Mouse (Mus musculus): ENCODE measurements at regions not wholly inside any gene's neighbourhood (a gene's known extent, or its start where the extent isn't known, plus 50 kb on each side); places are given as distances from the start of the nearest gene placed in this dataset.

DNA sequence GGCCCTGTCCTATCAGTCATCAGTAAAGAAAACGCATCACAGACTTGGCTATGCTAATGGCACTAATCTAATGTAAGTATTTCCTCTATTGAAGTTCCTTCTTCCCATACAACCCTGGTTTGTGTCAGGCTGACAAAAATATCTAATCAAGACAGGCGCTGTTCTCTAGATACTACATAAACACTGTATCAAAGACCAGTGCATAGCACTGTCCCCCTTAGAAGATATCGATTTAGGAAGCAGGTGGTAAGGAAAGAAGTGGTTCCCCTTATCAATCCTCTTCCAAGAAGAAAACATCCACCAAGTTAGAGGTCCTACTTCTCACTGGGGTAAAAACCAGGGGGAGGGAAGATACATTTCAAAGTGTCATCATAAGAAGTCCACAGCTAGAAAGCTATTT is 97.5 kb downstream of the Rchy1 start:
- no peak overlapping the region for H3K4me2 ChIP-seq (ENCODE audit: low read depth)

DNA sequence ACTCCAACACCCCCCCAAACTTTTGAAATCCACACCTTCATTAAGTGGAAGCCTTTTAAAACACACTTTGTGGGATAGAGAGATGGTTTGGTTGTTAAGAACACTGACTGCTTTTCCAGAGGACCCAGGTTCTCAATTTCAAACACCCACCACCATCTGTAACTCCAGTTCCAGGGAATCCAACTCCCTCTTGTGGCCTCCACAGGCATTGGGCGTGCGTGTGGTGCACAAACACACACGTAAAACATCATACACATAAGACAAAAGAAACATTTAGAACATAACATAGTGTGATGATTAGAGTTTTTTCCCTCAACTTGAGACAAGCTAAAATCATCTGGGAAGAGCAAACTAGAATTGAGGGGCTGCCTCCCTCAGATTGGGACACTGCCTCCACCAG is 100.0 kb downstream of the Rchy1 start:
- H3K79me2 ChIP-seq (ENCODE audit: control insufficient read depth, insufficient read depth): no peaks in the 10 kb centered on the region
- TF ChIP-seq SRF (IDR thresholded peaks at IDR 0.05; ENCODE audit: control insufficient read depth, insufficient read length, low read depth): no peak
- TF ChIP-seq TCF3 (IDR thresholded peaks at IDR 0.05; ENCODE audit: insufficient read length, low read depth): no peak
- no peak for TF ChIP-seq POLR2AphosphoS2 (IDR thresholded peaks at IDR 0.05; ENCODE audit: insufficient read length, low read depth)
- TF ChIP-seq MYOD1 (IDR thresholded peaks at IDR 0.05; ENCODE audit: control insufficient read depth in 1 of 3, insufficient read length in 2 of 3, low read depth in 2 of 3): no peak
- no peak for TF ChIP-seq MAX (IDR thresholded peaks at IDR 0.05; ENCODE audit: low read depth)
- no peak for TF ChIP-seq MYOG (IDR thresholded peaks at IDR 0.05; ENCODE audit: control insufficient read depth in 1 of 3, insufficient read depth in 1 of 3, insufficient read length in 2 of 3, low read depth in 2 of 3)
- no peak for TF ChIP-seq REST (IDR thresholded peaks at IDR 0.05; ENCODE audit: insufficient read depth, insufficient read length)
- no peak for TF ChIP-seq POLR2A (IDR thresholded peaks at IDR 0.05; ENCODE audit: insufficient read length, low read depth)
- no peak for TF ChIP-seq USF1 (IDR thresholded peaks at IDR 0.05; ENCODE audit: low read depth)
- no peak for TF ChIP-seq E2F4 (IDR thresholded peaks at IDR 0.05; ENCODE audit: insufficient read depth)
- TF ChIP-seq TCF12 (IDR thresholded peaks at IDR 0.05; ENCODE audit: insufficient read depth, poor library complexity, severe bottlenecking): no peak
- no peak for TF ChIP-seq CEBPB (IDR thresholded peaks at IDR 0.05; ENCODE audit: insufficient read depth, poor library complexity, severe bottlenecking)
- no peak overlapping the region for H3K4me3 ChIP-seq
- H3K36me3 ChIP-seq (ENCODE audit: control insufficient read depth, insufficient read depth): no peaks in the 10 kb centered on the region
- H3ac ChIP-seq (ENCODE audit: control insufficient read depth, insufficient read length): no peak overlapping the region
- H3K27me3 ChIP-seq (ENCODE audit: control insufficient read depth, insufficient read depth, insufficient read length): no peaks in the 10 kb centered on the region
- H3K4me2 ChIP-seq (ENCODE audit: low read depth): no peak overlapping the region

More for the DNA sequence above, 97.5 kb downstream of the Rchy1 start:
- no peak overlapping the region for H3K4me3 ChIP-seq
- no peaks in the 10 kb centered on the region for H3K79me2 ChIP-seq (ENCODE audit: control insufficient read depth, insufficient read depth)
- H3K36me3 ChIP-seq (ENCODE audit: control insufficient read depth, insufficient read depth): no peaks in the 10 kb centered on the region
- TF ChIP-seq USF1 (IDR thresholded peaks at IDR 0.05; ENCODE audit: low read depth) (no peak), MYOG (IDR thresholded peaks at IDR 0.05; ENCODE audit: control insufficient read depth in 1 of 3, insufficient read depth in 1 of 3, insufficient read length in 2 of 3, low read depth in 2 of 3) (no peak), POLR2A (IDR thresholded peaks at IDR 0.05; ENCODE audit: insufficient read length, low read depth) (no peak), SRF (IDR thresholded peaks at IDR 0.05; ENCODE audit: control insufficient read depth, insufficient read length, low read depth) (no peak), MYOD1 (IDR thresholded peaks at IDR 0.05; ENCODE audit: control insufficient read depth in 1 of 3, insufficient read length in 2 of 3, low read depth in 2 of 3) (no peak), E2F4 (IDR thresholded peaks at IDR 0.05; ENCODE audit: insufficient read depth) (no peak), TCF3 (IDR thresholded peaks at IDR 0.05; ENCODE audit: insufficient read length, low read depth) (no peak), POLR2AphosphoS2 (IDR thresholded peaks at IDR 0.05; ENCODE audit: insufficient read length, low read depth) (no peak), TCF12 (IDR thresholded peaks at IDR 0.05; ENCODE audit: insufficient read depth, poor library complexity, severe bottlenecking) (no peak), MAX (IDR thresholded peaks at IDR 0.05; ENCODE audit: low read depth) (no peak), REST (IDR thresholded peaks at IDR 0.05; ENCODE audit: insufficient read depth, insufficient read length) (no peak), CEBPB (IDR thresholded peaks at IDR 0.05; ENCODE audit: insufficient read depth, poor library complexity, severe bottlenecking) (no peak)
- H3ac ChIP-seq (ENCODE audit: control insufficient read depth, insufficient read length): no peak overlapping the region
- H3K27me3 ChIP-seq (ENCODE audit: control insufficient read depth, insufficient read depth, insufficient read length): no peaks in the 10 kb centered on the region

DNA sequence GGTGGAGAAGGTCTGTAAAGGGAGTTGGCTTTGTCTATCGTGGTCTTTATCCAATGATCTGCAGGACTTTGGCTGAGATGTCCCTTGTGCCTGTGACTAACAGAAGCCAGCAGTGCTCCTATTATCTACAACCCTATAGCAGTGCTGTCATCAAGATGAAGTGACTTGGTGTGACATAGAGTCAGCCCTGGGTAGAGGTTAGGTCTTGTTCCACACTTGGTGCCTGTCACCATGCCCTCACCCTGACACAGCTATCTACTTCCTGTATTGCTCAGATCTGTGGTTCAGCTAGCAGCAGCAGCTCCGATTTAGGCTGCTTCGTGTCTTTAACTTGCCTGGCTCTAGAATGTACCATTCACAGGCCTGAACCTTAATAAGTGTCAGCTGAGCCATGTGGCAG is 100.6 kb downstream of the Rchy1 start:
- H3K36me3 ChIP-seq (ENCODE audit: control insufficient read depth, insufficient read depth): no peaks in the 10 kb centered on the region
- H3K4me2 ChIP-seq (ENCODE audit: low read depth): no peak overlapping the region
- no peak for TF ChIP-seq SRF (IDR thresholded peaks at IDR 0.05; ENCODE audit: control insufficient read depth, insufficient read length, low read depth)
- TF ChIP-seq E2F4 (IDR thresholded peaks at IDR 0.05; ENCODE audit: insufficient read depth): no peak
- no peaks in the 10 kb centered on the region for H3K27me3 ChIP-seq (ENCODE audit: control insufficient read depth, insufficient read depth, insufficient read length)
- H3K4me3 ChIP-seq: no peak overlapping the region
- no peak overlapping the region for H3ac ChIP-seq (ENCODE audit: control insufficient read depth, insufficient read length)
- no peaks in the 10 kb centered on the region for H3K79me2 ChIP-seq (ENCODE audit: control insufficient read depth, insufficient read depth)

DNA sequence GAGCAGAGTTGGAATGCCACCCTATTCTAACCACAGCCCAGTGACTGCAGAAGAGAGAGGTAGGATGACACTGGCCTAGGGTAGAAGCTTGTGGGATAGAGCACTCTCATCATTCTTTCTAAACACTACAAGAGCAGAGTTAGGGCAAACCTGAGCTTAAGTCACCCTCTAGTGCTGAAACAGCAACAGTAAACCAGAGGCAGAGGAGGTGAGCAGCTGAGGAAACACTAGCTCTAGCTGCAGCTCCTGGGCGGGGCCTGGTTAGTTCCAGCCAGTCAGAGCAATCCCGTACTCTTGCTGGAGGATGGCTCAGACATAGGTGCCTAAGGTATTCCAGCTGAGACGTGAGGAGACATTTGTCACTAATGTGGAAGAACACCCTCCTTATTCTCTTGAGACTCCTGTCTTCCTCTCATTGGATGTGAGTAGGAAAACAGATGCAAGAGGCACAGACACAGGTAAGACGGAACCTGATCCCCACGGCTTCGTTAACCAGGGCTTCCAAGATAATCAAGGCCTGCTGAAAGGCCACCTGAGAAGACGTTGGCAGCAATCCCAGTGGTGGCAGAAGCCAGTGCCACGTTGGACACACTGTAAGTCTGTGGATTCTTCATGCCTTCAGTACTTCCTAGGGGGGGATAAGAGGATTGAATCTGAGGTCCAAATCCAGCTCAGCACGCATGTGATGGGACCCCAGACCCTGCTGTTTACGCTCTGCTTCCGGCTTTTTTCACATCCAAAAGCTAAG is 101.3 kb downstream of the Rchy1 start:
- no peak overlapping the region for H3ac ChIP-seq (ENCODE audit: control insufficient read depth, insufficient read length)
- no peak overlapping the region for H3K4me2 ChIP-seq (ENCODE audit: low read depth)
- H3K36me3 ChIP-seq (ENCODE audit: control insufficient read depth, insufficient read depth): no peaks in the 10 kb centered on the region
- H3K27me3 ChIP-seq (ENCODE audit: control insufficient read depth, insufficient read depth, insufficient read length): no peaks in the 10 kb centered on the region
- no peak overlapping the region for H3K4me3 ChIP-seq
- TF ChIP-seq MAX (IDR thresholded peaks at IDR 0.05; ENCODE audit: low read depth): no peak
- TF ChIP-seq REST (IDR thresholded peaks at IDR 0.05; ENCODE audit: insufficient read depth, insufficient read length): no peak
- no peak for TF ChIP-seq MYOD1 (IDR thresholded peaks at IDR 0.05; ENCODE audit: control insufficient read depth in 1 of 3, insufficient read length in 2 of 3, low read depth in 2 of 3)
- TF ChIP-seq TCF12 (IDR thresholded peaks at IDR 0.05; ENCODE audit: insufficient read depth, poor library complexity, severe bottlenecking): no peak
- no peak for TF ChIP-seq POLR2AphosphoS2 (IDR thresholded peaks at IDR 0.05; ENCODE audit: insufficient read length, low read depth)
- no peak for TF ChIP-seq TCF3 (IDR thresholded peaks at IDR 0.05; ENCODE audit: insufficient read length, low read depth)
- no peak for TF ChIP-seq POLR2A (IDR thresholded peaks at IDR 0.05; ENCODE audit: insufficient read length, low read depth)
- TF ChIP-seq USF1 (IDR thresholded peaks at IDR 0.05; ENCODE audit: low read depth): no peak
- no peak for TF ChIP-seq E2F4 (IDR thresholded peaks at IDR 0.05; ENCODE audit: insufficient read depth)
- TF ChIP-seq CEBPB (IDR thresholded peaks at IDR 0.05; ENCODE audit: insufficient read depth, poor library complexity, severe bottlenecking): no peak
- TF ChIP-seq SRF (IDR thresholded peaks at IDR 0.05; ENCODE audit: control insufficient read depth, insufficient read length, low read depth): no peak
- TF ChIP-seq MYOG (IDR thresholded peaks at IDR 0.05; ENCODE audit: control insufficient read depth in 1 of 3, insufficient read depth in 1 of 3, insufficient read length in 2 of 3, low read depth in 2 of 3): no peak
- no peaks in the 10 kb centered on the region for H3K79me2 ChIP-seq (ENCODE audit: control insufficient read depth, insufficient read depth)
